Mouse (Mus musculus) megakaryocyte-erythroid progenitor cell, adult 5-6 weeks (primary cell): ENCODE results near the gene Ostn. TPM values are rescaled to one million over a fixed set of nuclear protein-coding genes. Genes with fewer than 3 reads are reported as not detected.
"Not testable (repeated sequence)": the region's sequence is repeated elsewhere in the genome, so short reads cannot be mapped to it uniquely, and the experiment has no call there.

ENCODE experiments used
- ATAC-seq: replicated peaks from 2 replicates; pipeline ENCODE4 v1.8.0; 2016; ENCODE audit warnings: mild to moderate bottlenecking, inconsistent platforms; ENCODE audit not compliant: severe bottlenecking, poor library complexity, low FRiP score, low TSS enrichment
- total RNA-seq, 2 experiments: library from RNA; stranded (forward) in 1 of 2; stranded (reverse) in 1 of 2; fragments of 200-1000, 215-1000 nt in 1 of 2; fragments of >200 nt in 1 of 2; fragmentation: Nextera tagmentation in 1 of 2; gene quantifications; 2 replicates each; pipeline ENCODE4 v1.2.3; 2014 to 2017

Gene Ostn
- total RNA-seq (2014; fragmentation: Nextera tagmentation) = not detected in 2 replicates
- not detected in 2 replicates for total RNA-seq (2017)

- ATAC-seq = not testable (repeated sequence)
These were observed at the start of gene Ostn for GRCm38 (mm10) chr16:27307189-27307588. Gene Ostn (plus strand): TSS chr16:27307489.

- no peak for ATAC-seq
These were observed 38.5 kb upstream of the Ostn start for GRCm38 (mm10) chr16:27268748-27269147.

DNA sequence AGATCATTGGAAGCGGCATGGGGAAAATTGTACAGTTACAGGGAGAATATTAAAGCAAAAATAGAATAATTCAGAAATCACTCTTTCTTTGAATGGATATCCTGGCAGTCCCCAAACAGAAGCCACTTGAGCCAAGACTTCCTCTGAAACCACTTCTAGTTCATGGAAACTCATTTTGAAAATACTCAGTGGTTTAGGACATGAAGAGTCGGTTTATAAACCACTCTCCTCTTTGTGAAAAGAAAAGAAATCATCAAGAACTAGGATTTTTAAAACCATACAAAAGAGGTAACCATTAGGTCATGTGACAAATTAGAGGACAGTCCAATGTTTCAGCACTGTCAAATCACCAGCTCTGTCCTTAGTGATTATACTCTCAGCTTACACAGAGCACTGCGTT lies 19.9 kb upstream of the Ostn start:
- no peak for ATAC-seq

GRCm38 (mm10) chr16:27296508-27296907 lies 10.8 kb upstream of the Ostn start:
- no peak for ATAC-seq

DNA sequence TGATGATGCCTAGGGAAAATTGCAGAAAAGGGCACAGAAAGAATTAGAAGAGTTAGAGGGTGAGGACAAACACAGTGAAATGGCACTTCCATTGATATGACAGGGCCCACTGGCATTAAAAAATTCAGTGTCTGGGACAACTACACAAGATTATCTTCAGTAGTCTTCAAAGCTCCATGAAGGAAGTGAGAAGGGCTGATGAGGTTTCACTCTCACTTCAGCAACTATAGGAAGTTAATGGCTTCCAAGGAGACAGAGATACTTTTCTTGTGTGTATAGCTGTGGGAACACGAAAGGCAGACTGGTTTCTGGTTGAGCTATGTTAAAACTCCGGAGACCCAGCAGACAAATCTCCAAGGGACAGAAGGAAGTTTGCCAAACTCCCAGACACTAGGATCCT lies 10.4 kb upstream of the Ostn start:
- ATAC-seq = no peak

GRCm38 (mm10) chr16:27319099-27319498 lies 11.8 kb downstream of the Ostn start:
- ATAC-seq = no peak

DNA sequence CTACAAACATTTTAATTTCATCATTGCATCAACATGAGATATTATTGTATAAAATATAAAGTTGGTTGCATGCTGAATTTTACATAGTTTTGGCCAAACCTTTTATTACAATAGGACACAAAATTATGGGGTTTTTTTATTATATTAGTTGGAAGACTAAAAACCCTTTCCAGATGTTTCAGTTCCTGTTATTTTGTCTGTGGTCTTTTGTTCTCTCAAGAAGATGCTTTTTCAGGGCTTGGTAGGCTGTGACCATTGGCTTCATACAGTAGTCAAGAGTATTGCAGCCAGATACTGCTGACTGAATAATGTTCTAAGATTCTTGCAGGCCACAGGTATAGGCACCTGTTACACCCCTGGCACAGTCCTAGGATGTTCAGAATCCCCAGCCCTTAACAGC lies 14.8 kb downstream of the Ostn start:
- no peak for ATAC-seq

DNA sequence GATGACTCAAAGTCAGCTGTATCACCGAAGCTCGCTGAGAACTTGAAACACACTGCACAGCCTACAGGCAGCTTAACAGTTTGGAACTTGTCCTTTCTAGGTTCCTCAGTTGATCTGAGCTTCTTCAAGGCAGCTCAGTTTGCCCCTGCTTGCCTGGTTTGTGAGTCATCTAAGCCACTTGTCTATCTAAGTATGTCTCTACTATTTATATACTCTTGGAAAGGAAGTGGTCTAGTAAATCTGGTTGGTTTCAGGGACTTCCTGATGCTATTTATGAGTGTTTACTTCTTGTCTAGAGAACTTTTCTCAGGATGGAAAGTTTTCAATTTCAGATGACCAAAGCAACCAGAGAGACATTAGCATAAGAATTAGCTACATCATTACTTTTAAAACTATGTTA lies 19.2 kb downstream of the Ostn start:
- ATAC-seq = no peak

GRCm38 (mm10) chr16:27347521-27347920 lies 40.2 kb downstream of the Ostn start:
- no peak for ATAC-seq

- ATAC-seq = no peak
These were observed 41.1 kb downstream of the Ostn start for GRCm38 (mm10) chr16:27348359-27348758.

GRCm38 (mm10) chr16:27349235-27349634 lies 41.9 kb downstream of the Ostn start:
- ATAC-seq = no peak

- ATAC-seq = no peak
These were observed 42.7 kb downstream of the Ostn start for GRCm38 (mm10) chr16:27349878-27350532.

- no peak for ATAC-seq
These were observed 47.2 kb downstream of the Ostn start for GRCm38 (mm10) chr16:27354464-27354863.

DNA sequence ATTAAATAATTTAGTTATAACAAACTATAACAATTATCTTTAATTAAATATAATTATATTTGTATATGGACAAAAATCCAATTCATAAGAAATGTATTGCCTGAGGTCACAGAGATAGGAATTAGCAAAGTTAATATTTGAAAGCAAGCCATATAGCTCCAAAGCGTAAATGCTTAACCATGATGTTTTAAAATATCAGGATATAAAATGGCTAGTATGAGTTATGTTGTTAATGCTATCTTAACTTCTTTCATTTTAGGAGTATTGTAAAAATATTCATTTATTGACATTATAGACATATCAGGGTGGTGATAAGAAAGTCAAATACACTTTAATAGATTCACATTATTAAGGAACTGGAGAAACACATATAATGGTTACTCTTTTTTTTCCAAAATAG lies 52.8 kb downstream of the Ostn start:
- no peak for ATAC-seq

- ATAC-seq = no peak
These were observed 62.9 kb downstream of the Ostn start, which contains the start of gene Uts2b for GRCm38 (mm10) chr16:27370191-27370590. Gene Uts2b (minus strand): TSS chr16:27370239.

DNA sequence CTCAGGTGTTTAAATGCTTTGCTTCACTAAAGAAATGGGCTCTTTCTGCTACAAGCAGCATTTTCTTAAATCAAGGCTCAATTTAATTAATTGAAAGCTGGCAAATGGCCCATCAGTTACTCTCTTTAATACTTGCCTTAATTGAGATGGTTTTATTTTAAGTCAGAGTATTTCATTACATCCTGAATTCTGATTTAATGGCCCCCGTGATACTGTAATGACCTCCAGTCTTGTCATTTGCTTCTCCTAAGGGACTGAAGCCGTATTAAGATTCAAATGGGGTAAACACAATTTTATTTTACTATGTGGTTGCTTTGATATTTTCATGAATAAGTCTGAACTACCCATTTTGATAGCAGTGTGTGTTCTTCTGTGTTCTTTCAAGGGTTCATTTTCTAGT lies 63.4 kb downstream of the Ostn start:
- ATAC-seq = no peak

- ATAC-seq = no peak
These were observed 66.8 kb downstream of the Ostn start for GRCm38 (mm10) chr16:27374139-27374538.

GRCm38 (mm10) chr16:27375318-27375717 lies 68.0 kb downstream of the Ostn start:
- ATAC-seq = no peak

DNA sequence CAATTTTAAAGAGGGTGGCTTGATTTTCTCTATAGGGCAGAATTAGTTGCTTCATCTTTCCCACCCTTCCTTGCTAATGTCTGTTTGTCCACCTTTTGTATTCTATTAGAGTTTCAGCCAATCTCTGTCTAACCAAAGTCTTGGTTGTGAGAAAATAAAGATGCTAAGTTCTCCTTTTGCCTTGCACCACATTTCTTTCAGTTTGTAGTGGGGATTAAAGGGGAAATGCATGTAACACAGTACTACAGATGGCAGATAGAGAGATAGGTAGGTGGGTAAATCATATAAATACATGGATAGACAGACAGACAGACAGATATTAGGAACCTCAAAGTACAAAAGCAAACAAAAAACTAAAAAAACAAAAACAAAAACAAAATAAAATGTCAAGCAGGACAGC lies 69.3 kb downstream of the Ostn start:
- ATAC-seq = no peak

DNA sequence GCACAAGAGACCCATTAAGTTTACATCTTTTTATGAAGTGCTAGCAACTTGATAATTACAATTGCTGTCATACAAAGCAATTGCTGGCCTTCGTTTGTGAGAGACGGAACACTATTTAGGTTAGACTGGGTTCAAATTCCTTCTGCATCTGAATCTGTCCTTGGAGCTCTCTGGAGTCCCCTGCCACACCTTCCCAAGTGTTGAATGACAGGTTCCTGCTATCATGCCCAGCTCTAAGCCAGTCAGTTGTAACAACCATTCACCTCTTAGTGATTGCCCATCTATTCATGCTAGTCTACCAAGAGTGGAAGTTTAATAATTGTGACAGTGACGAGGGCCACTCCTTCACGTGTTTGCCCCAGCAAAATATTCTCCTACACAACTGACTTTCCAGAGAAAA lies 74.9 kb downstream of the Ostn start:
- no peak for ATAC-seq

DNA sequence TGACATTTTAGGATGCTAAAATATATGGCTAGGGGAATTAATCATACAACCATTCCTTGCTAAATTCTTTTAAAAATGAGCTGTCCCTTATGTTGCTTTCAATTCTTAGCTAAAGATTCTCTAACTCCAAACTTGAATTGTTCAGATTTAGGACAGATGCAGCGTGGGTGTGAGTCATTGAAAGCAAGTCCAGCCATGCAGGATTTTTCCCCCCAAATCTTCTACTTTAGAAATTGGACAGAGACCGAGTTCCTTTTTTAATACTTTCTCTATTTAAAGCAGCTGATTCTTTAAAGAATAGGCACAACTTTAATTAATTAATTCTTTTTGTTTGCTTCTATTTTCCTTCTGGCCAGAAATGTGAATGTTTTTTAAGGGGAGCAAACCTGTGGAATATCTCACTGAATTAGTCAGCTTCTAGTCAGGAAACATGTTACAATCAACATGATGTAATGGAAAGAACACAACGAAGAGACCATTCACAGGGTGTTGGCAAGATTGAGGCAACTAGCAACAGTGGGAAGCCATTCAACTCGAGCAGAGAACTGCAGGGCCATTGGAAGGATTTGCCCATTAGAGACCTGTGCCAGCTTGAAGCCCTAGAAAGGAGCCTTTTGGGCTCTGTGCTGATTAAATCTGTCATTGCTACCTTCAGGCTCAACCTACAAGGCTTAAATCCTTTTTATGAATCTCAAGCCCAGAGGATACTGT lies 77.8 kb downstream of the Ostn start:
- no peak for ATAC-seq
